Mouse (Mus musculus) lung, adult 10 weeks (tissue): Measurements from ENCODE around the gene Frg2f1. TPM values are rescaled to one million over a fixed set of nuclear protein-coding genes. Genes with fewer than 3 reads are reported as not detected.

Experiments used
- polyA plus RNA-seq: library from polyadenylated mRNA; stranded (reverse); fragments of 350-450 nt; fragmentation: Illumina TruSeq; extraction: RNeasy Lipid Tissue Mini Kit (QIAGEN cat#74804); gene quantifications from one replicate; pipeline ENCODE4 v1.2.3, GENCODE M21; 2014; ENCODE audit warnings: low read depth, low replicate concordance; ENCODE audit not compliant: insufficient read depth

The Frg2f1 gene
- 4.3 TPM for polyA plus RNA-seq

GRCm38 (mm10) chr4:119539031-119539824 is at the start of gene Frg2f1:
TSS of gene Frg2f1 (minus strand) at chr4:119539529.

GRCm38 (mm10) chr4:119536615-119537014 is 2.7 kb downstream of the Frg2f1 start, which contains the start of gene Foxj3:
TSS of gene Foxj3 (plus strand) at chr4:119537004.

GRCm38 (mm10) chr4:119492291-119492932 is 46.9 kb downstream of the Frg2f1 start, which contains the start of gene Rimkla:
TSS of gene Rimkla (minus strand) at chr4:119492628.

Other genes starting within 250 kb of the Frg2f1 start
- 519 TPM for gene Ybx1, start 244.9 kb downstream of the Frg2f1 start, polyA plus RNA-seq
- gene Ppih, start 219.0 kb downstream of the Frg2f1 start, polyA plus RNA-seq, result 27.0 TPM
- gene Ccdc30, start 124.0 kb downstream of the Frg2f1 start, polyA plus RNA-seq, result 6.5 TPM
- gene Ppcs, start 117.1 kb downstream of the Frg2f1 start, polyA plus RNA-seq, result 13.9 TPM
- 3.1 TPM for gene Zmynd12, start 116.7 kb downstream of the Frg2f1 start, polyA plus RNA-seq
- not detected for gene Rimkla, start 46.9 kb downstream of the Frg2f1 start, polyA plus RNA-seq
- 9.1 TPM for gene Foxj3, start 2.5 kb downstream of the Frg2f1 start, polyA plus RNA-seq
- not detected for gene Guca2a, start 98.2 kb upstream of the Frg2f1 start, polyA plus RNA-seq
- gene Guca2b, start 119.4 kb upstream of the Frg2f1 start, polyA plus RNA-seq, result not detected
- 17.5 TPM for gene Hivep3, start 194.3 kb upstream of the Frg2f1 start, polyA plus RNA-seq